Comparison of ENCODE assay signal across 19 mouse cellular contexts in genomic region chr4:105535451-105535850, GRCm38 (mm10).
DNase-seq lines count a peak whose midpoint lies in the region; ATAC-seq and TF ChIP-seq lines count a peak whose summit lies in the region.
"Had no signal": no experiment of that assay in that cellular context is flagged by ENCODE, and none has a peak within 500 bp of the region (broad histone marks: within the 10 kb centered on the region; RNA-seq: fewer than 3 reads in every experiment).

No protein-coding gene starts in this region.

- TF ChIP-seq CTCF in heart, postnatal 0 days (IDR thresholded peaks at IDR 0.05; ENCODE audit: low read depth) = no peak

- peak; percentile 9 for DNase-seq in adrenal gland, postnatal 14 days
- DNase-seq in adrenal gland, postnatal 4 days (ENCODE audit: low spot score in 2 of 2) = no peak
- DNase-seq in heart, postnatal 0 days (ENCODE audit: low spot score) = peak; percentile 6
- DNase-seq in brain, adult 2 months (ENCODE audit: low read depth, low spot score) = peak; percentile 3
- peak; percentile 26 for DNase-seq in kidney, postnatal 10 days
- DNase-seq in cerebellum, postnatal 36 days = no peak
- DNase-seq: cerebellum, adult 2 months; forebrain, postnatal 0 days; gastrocnemius, postnatal 36 days; lung, embryonic 14.5 days; lung, postnatal 36 days; thymus, adult 2 months had no signal

- H3K4me1 ChIP-seq in heart, postnatal 0 days (ENCODE audit: control insufficient read depth, insufficient read depth) = peaks cover 13% of the 10 kb centered on the region
- H3K4me1 ChIP-seq in heart, embryonic 11.5 days (ENCODE audit: control insufficient read depth, insufficient read depth, low read length) = no peaks in the 10 kb centered on the region
- H3K4me1 ChIP-seq: liver, embryonic 12.5 days; stomach, embryonic 15.5 days had no signal

- no peak overlapping the region for H3K4me3 ChIP-seq in heart, postnatal 0 days (ENCODE audit: low read depth, low read length)
- no peak overlapping the region for H3K4me3 ChIP-seq in heart, embryonic 11.5 days (ENCODE audit: low read depth, low read length)
- H3K4me3 ChIP-seq: embryonic facial prominence, embryonic 13.5 days; limb, embryonic 12.5 days; liver, embryonic 12.5 days; stomach, embryonic 15.5 days had no signal

- no peaks in the 10 kb centered on the region for H3K27me3 ChIP-seq in heart, postnatal 0 days (ENCODE audit: control insufficient read depth, insufficient read depth, low read length)
- no peaks in the 10 kb centered on the region for H3K27me3 ChIP-seq in heart, embryonic 11.5 days (ENCODE audit: control insufficient read depth, insufficient read depth, low read length)
- H3K27me3 ChIP-seq: embryonic facial prominence, embryonic 13.5 days; limb, embryonic 12.5 days; liver, embryonic 12.5 days; stomach, embryonic 15.5 days had no signal

- no peaks in the 10 kb centered on the region for H3K36me3 ChIP-seq in heart, postnatal 0 days (replicated peaks; ENCODE audit: control insufficient read depth, insufficient read depth, low read length)
- H3K36me3 ChIP-seq in heart, embryonic 11.5 days (ENCODE audit: control insufficient read depth, insufficient read depth, low read length) = no peaks in the 10 kb centered on the region
- H3K36me3 ChIP-seq: embryonic facial prominence, embryonic 13.5 days; limb, embryonic 12.5 days; liver, embryonic 12.5 days; stomach, embryonic 15.5 days had no signal

- 0 out of 2 replicates have a peak, but pooled peaks have one; percentile 38 for TF ChIP-seq EP300 in heart, postnatal 0 days (IDR thresholded peaks at IDR 0.05; ENCODE audit: low read depth)

- H3K4me2 ChIP-seq in heart, postnatal 0 days (ENCODE audit: low read depth, low read length) = peak overlapping the region; percentile 6; the same call in 1 of the 2 replicates
- no peak overlapping the region; the same call in 1 of the 2 replicates for H3K4me2 ChIP-seq in heart, embryonic 11.5 days
- H3K4me2 ChIP-seq: embryonic facial prominence, embryonic 13.5 days; limb, embryonic 12.5 days; liver, embryonic 12.5 days; lung, embryonic 14.5 days; stomach, embryonic 15.5 days had no signal

- no peak for ATAC-seq in heart, postnatal 0 days (ENCODE audit: insufficient read depth, low read depth)
- ATAC-seq in heart, embryonic 11.5 days (replicated peaks; ENCODE audit: insufficient number of reproducible peaks, low FRiP score, low TSS enrichment) = no peak
- ATAC-seq: forebrain, postnatal 0 days; inflammation-experienced regulatory T-cells, adult 6 months; liver, embryonic 12.5 days; midbrain, embryonic 16.5 days had no signal

- WGBS in heart, postnatal 0 days = 22% methylated on average over 6 of the region's 6 CpGs
- 31% methylated on average over 6 of the region's 6 CpGs for WGBS in heart, embryonic 11.5 days (ENCODE audit: insufficient replicate concordance)

- no peak overlapping the region for H3K9ac ChIP-seq in heart, postnatal 0 days (replicated peaks; ENCODE audit: low read depth, low read length)
- H3K9ac ChIP-seq in heart, embryonic 11.5 days (ENCODE audit: low read depth, low read length) = no peak overlapping the region
- H3K9ac ChIP-seq: embryonic facial prominence, embryonic 13.5 days; forebrain, postnatal 0 days; limb, embryonic 12.5 days; liver, embryonic 12.5 days; lung, embryonic 14.5 days; stomach, embryonic 15.5 days had no signal

- H3K27ac ChIP-seq in heart, postnatal 0 days (ENCODE audit: low read depth) = no peak overlapping the region
- H3K27ac ChIP-seq in heart, embryonic 11.5 days (ENCODE audit: low read depth, low read length) = no peak overlapping the region
- H3K27ac ChIP-seq: embryonic facial prominence, embryonic 13.5 days; limb, embryonic 12.5 days; liver, embryonic 12.5 days; stomach, embryonic 15.5 days had no signal

- H3K9me3 ChIP-seq in heart, postnatal 0 days (replicated peaks; ENCODE audit: control insufficient read depth, low read length) = no peaks in the 10 kb centered on the region
- H3K9me3 ChIP-seq in heart, embryonic 11.5 days (replicated peaks; ENCODE audit: control insufficient read depth, low read length) = no peaks in the 10 kb centered on the region
- H3K9me3 ChIP-seq: embryonic facial prominence, embryonic 13.5 days; limb, embryonic 12.5 days; liver, embryonic 12.5 days; stomach, embryonic 15.5 days had no signal

Comparison
In these comparisons a context has a peak if more than half of its experiments do, and no peak if none do; other contexts are left out.
1. DNase-seq: peak in adrenal gland, postnatal 14 days (single experiment), heart, postnatal 0 days (single experiment), brain, adult 2 months (single experiment) and kidney, postnatal 10 days (single experiment); none in adrenal gland, postnatal 4 days (0 of 2) and cerebellum, postnatal 36 days (0 of 2).